Mouse (Mus musculus): Measurements from ENCODE around the gene Tpm1. TPM values are rescaled to one million over a fixed set of nuclear protein-coding genes. Genes with fewer than 3 reads are reported as not detected.

Tpm1 gene
- total and polyA plus RNA-seq, 2 experiments from 2014 or later: 124 to 177 TPM

GRCm38 (mm10) chr9:67040963-67041839 lies 8.0 kb downstream of the Tpm1 start:
- ATAC-seq (ENCODE audit: low FRiP score) (no peak), DNase-seq (ENCODE audit: low spot score) (no peak)
- no peak overlapping the region for H3K27ac ChIP-seq (ENCODE audit: low read depth, low read length)
- 49% methylated on average over 4 of the region's 4 CpGs for WGBS
- H3K4me3 ChIP-seq (ENCODE audit: low read depth, low read length): peak overlapping the region; percentile 89
- peaks cover under 1% of the 10 kb centered on the region; the same call in 1 of the 2 replicates for H3K36me3 ChIP-seq (ENCODE audit: insufficient read depth, low read length)
- peaks cover 19% of the 10 kb centered on the region for H3K4me1 ChIP-seq (ENCODE audit: insufficient read depth, low read length)
- H3K9ac ChIP-seq (replicated peaks; ENCODE audit: low read length, poor library complexity, severe bottlenecking): no peak overlapping the region; the same call in 1 of the 2 replicates
- H3K9me3 ChIP-seq (ENCODE audit: low read length): no peaks in the 10 kb centered on the region
- TF ChIP-seq CTCF (IDR thresholded peaks at IDR 0.05): no peak
- H3K4me2 ChIP-seq (ENCODE audit: low read depth, low read length, poor library complexity, severe bottlenecking): peak overlapping the region; percentile 71
- no peaks in the 10 kb centered on the region for H3K27me3 ChIP-seq (ENCODE audit: insufficient read depth, low read length)

DNA sequence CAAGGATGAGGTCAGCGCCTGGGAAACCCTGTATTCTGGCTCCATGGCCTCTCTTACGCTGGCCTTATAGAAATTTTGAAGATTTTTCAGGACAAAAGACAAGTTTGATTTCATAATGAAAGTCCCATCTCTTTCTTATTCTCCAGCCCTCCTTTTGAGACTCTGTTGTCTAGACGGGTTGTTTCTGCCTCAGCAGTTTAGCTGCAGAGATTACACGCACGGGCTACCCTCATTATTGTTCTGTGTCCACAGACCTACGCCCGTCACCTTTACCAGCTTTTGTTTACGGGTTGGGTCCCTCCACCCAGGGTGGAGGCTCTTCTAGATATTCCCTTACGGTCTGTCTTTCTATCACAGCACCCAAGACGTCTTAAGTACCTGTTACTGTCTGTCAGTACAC lies 9.3 kb downstream of the Tpm1 start:
- WGBS: 45% methylated on average over 10 of the region's 10 CpGs
- Histone ChIP-seq H3K27ac (ENCODE audit: low read depth, low read length) (no peak overlapping the region), H3K9me3 (ENCODE audit: low read length) (0 out of 2 replicates have a peak, but pooled peaks cover 4% of the 10 kb centered on the region), H3K27me3 (ENCODE audit: insufficient read depth, low read length) (no peaks in the 10 kb centered on the region), H3K4me3 (ENCODE audit: low read depth, low read length) (no peak overlapping the region), H3K4me1 (ENCODE audit: insufficient read depth, low read length) (peaks cover 16% of the 10 kb centered on the region; the same call in 1 of the 2 replicates), H3K36me3 (ENCODE audit: insufficient read depth, low read length) (peaks cover 14% of the 10 kb centered on the region), H3K9ac (replicated peaks; ENCODE audit: low read length, poor library complexity, severe bottlenecking) (no peak overlapping the region), H3K4me2 (ENCODE audit: low read depth, low read length, poor library complexity, severe bottlenecking) (no peak overlapping the region)
- no peak for DNase-seq (ENCODE audit: low spot score)
- no peak for ATAC-seq (ENCODE audit: low FRiP score)
- no peak for TF ChIP-seq CTCF (IDR thresholded peaks at IDR 0.05)

DNA sequence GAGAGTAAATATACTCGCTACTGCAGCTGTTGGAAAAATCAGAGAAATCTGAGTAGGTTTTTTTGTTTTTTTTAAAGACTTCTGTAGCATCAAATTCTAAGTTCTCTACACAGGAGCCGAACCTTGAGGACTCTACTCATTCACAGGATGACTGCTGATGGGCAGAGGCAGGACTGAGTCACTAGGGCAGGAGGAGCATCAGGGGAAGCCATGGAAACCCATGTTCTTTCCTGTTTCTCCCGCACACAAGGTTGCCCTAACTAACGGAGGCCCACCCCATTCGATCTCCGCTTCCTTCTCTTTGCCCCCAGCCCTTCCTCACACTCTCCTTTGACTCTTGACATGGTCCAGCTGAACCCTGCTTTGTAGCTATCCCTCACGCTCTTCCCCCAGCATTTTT lies 10.5 kb downstream of the Tpm1 start:
- DNase-seq (ENCODE audit: low spot score) (no peak), ATAC-seq (ENCODE audit: low FRiP score) (no peak)
- Histone ChIP-seq H3K9me3 (ENCODE audit: low read length) (0 out of 2 replicates have a peak, but pooled peaks cover 6% of the 10 kb centered on the region), H3K36me3 (ENCODE audit: insufficient read depth, low read length) (peaks cover 24% of the 10 kb centered on the region), H3K4me1 (ENCODE audit: insufficient read depth, low read length) (peaks cover 16% of the 10 kb centered on the region; the same call in 1 of the 2 replicates), H3K4me3 (ENCODE audit: low read depth, low read length) (no peak overlapping the region), H3K27me3 (ENCODE audit: insufficient read depth, low read length) (no peaks in the 10 kb centered on the region), H3K4me2 (ENCODE audit: low read depth, low read length, poor library complexity, severe bottlenecking) (no peak overlapping the region), H3K27ac (ENCODE audit: low read depth, low read length) (no peak overlapping the region), H3K9ac (replicated peaks; ENCODE audit: low read length, poor library complexity, severe bottlenecking) (no peak overlapping the region)
- WGBS: 95% methylated on average over 7 of the region's 7 CpGs
- TF ChIP-seq CTCF (IDR thresholded peaks at IDR 0.05): no peak

DNA sequence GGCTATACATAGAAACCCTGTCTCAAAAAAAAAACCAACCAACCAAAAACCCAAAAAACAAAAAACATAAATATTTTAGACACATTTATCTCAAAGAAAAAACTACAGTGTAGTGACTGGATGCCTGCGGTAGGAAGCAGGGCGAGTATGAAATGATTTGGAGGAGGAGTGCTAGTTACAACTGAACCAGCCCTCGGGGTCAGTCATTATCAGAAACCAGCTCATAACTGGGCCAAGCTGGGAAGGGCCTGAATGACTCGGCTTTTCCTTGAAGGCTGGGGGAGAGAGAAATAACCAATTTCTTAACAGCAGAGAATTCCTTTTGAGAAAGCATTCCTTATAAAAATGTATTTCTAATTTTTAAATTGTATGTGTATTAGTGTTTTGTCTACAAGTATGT lies 11.5 kb downstream of the Tpm1 start:
- TF ChIP-seq CTCF (IDR thresholded peaks at IDR 0.05): no peak

GRCm38 (mm10) chr9:67036527-67037118 lies 12.6 kb downstream of the Tpm1 start:
- Histone ChIP-seq H3K27me3 (ENCODE audit: insufficient read depth, low read length) (no peaks in the 10 kb centered on the region), H3K4me1 (ENCODE audit: insufficient read depth, low read length) (peaks cover 8% of the 10 kb centered on the region; the same call in 1 of the 2 replicates), H3K9me3 (ENCODE audit: low read length) (0 out of 2 replicates have a peak, but pooled peaks cover 6% of the 10 kb centered on the region), H3K27ac (ENCODE audit: low read depth, low read length) (no peak overlapping the region), H3K4me3 (ENCODE audit: low read depth, low read length) (no peak overlapping the region), H3K4me2 (ENCODE audit: low read depth, low read length, poor library complexity, severe bottlenecking) (no peak overlapping the region), H3K9ac (replicated peaks; ENCODE audit: low read length, poor library complexity, severe bottlenecking) (no peak overlapping the region), H3K36me3 (ENCODE audit: insufficient read depth, low read length) (peaks cover 43% of the 10 kb centered on the region)
- WGBS: 75% methylated on average over 2 of the region's 2 CpGs
- ATAC-seq (ENCODE audit: low FRiP score) (no peak), DNase-seq (ENCODE audit: low spot score) (no peak)
- TF ChIP-seq CTCF (IDR thresholded peaks at IDR 0.05): no peak

More for the DNA sequence above, 11.5 kb downstream of the Tpm1 start:
- H3K27me3 ChIP-seq (ENCODE audit: insufficient read depth, low read length): no peaks in the 10 kb centered on the region
- no peak overlapping the region for H3K4me3 ChIP-seq (ENCODE audit: low read depth, low read length)
- H3K36me3 ChIP-seq (ENCODE audit: insufficient read depth, low read length): peaks cover 33% of the 10 kb centered on the region
- 96% methylated on average over 4 of the region's 4 CpGs for WGBS
- DNase-seq (ENCODE audit: low spot score) (no peak), ATAC-seq (ENCODE audit: low FRiP score) (no peak)
- peaks cover 16% of the 10 kb centered on the region; the same call in 1 of the 2 replicates for H3K4me1 ChIP-seq (ENCODE audit: insufficient read depth, low read length)
- no peak overlapping the region for H3K4me2 ChIP-seq (ENCODE audit: low read depth, low read length, poor library complexity, severe bottlenecking)
- H3K27ac ChIP-seq (ENCODE audit: low read depth, low read length): no peak overlapping the region
- no peak overlapping the region for H3K9ac ChIP-seq (replicated peaks; ENCODE audit: low read length, poor library complexity, severe bottlenecking)
- 0 out of 2 replicates have a peak, but pooled peaks cover 6% of the 10 kb centered on the region for H3K9me3 ChIP-seq (ENCODE audit: low read length)
